Mouse (Mus musculus): ENCODE data around the gene Aph1c. TPM values are rescaled to one million over a fixed set of nuclear protein-coding genes. Genes with fewer than 3 reads are reported as not detected.
"Not testable (repeated sequence)": the region's sequence is repeated elsewhere in the genome, so short reads cannot be mapped to it uniquely, and the experiment has no call there.

The Aph1c gene
- polyA plus RNA-seq, 1 experiment from 2014 or later = 4.5 TPM

GRCm38 (mm10) chr9:66873009-66873408 lies 38.5 kb upstream of the Aph1c start:
- H3K36me3 ChIP-seq (ENCODE audit: control insufficient read depth, insufficient read depth, low read length); H3K4me3 ChIP-seq (ENCODE audit: low read length); H3K27me3 ChIP-seq (replicated peaks; ENCODE audit: control insufficient read depth, insufficient read depth, low read length); H3K9me3 ChIP-seq (ENCODE audit: control insufficient read depth, low read length); ATAC-seq; H3K9ac ChIP-seq (ENCODE audit: low read depth, low read length); H3K4me1 ChIP-seq (ENCODE audit: control insufficient read depth, insufficient read depth, low read length); H3K4me2 ChIP-seq (ENCODE audit: low read depth, low read length): not testable (repeated sequence)
- H3K27ac ChIP-seq (ENCODE audit: low read length) = peak overlapping the region; percentile 66; the same call in 1 of the 2 replicates
- WGBS = 72% methylated on average over 2 of the region's 2 CpGs

GRCm38 (mm10) chr9:66872015-66872727 lies 37.6 kb upstream of the Aph1c start:
- 0 out of 2 replicates have a peak, but pooled peaks have one; percentile 31 for ATAC-seq
- Histone ChIP-seq H3K4me3 (ENCODE audit: low read length) (no peak overlapping the region), H3K9ac (ENCODE audit: low read depth, low read length) (no peak overlapping the region), H3K27ac (ENCODE audit: low read length) (peak overlapping the region; percentile 66), H3K4me1 (ENCODE audit: control insufficient read depth, insufficient read depth, low read length) (no peaks in the 10 kb centered on the region), H3K4me2 (ENCODE audit: low read depth, low read length) (peak overlapping the region; percentile 22; the same call in 1 of the 2 replicates), H3K27me3 (replicated peaks; ENCODE audit: control insufficient read depth, insufficient read depth, low read length) (no peaks in the 10 kb centered on the region), H3K9me3 (ENCODE audit: control insufficient read depth, low read length) (no peaks in the 10 kb centered on the region), H3K36me3 (ENCODE audit: control insufficient read depth, insufficient read depth, low read length) (no peaks in the 10 kb centered on the region)
- 66% methylated on average over 10 of the region's 10 CpGs for WGBS

GRCm38 (mm10) chr9:66864708-66865107 lies 30.2 kb upstream of the Aph1c start:
- Histone ChIP-seq H3K9ac (ENCODE audit: low read depth, low read length) (no peak overlapping the region), H3K27me3 (replicated peaks; ENCODE audit: control insufficient read depth, insufficient read depth, low read length) (no peaks in the 10 kb centered on the region), H3K9me3 (ENCODE audit: control insufficient read depth, low read length) (no peaks in the 10 kb centered on the region), H3K4me1 (ENCODE audit: control insufficient read depth, insufficient read depth, low read length) (no peaks in the 10 kb centered on the region; the same call in 1 of the 2 replicates), H3K4me2 (ENCODE audit: low read depth, low read length) (no peak overlapping the region), H3K4me3 (ENCODE audit: low read length) (no peak overlapping the region), H3K27ac (ENCODE audit: low read length) (no peak overlapping the region), H3K36me3 (ENCODE audit: control insufficient read depth, insufficient read depth, low read length) (no peaks in the 10 kb centered on the region)
- WGBS = 69% methylated on average over 3 of the region's 3 CpGs
- no peak for ATAC-seq

- ATAC-seq = no peak
- Histone ChIP-seq H3K9ac (ENCODE audit: low read depth, low read length) (no peak overlapping the region), H3K4me1 (ENCODE audit: control insufficient read depth, insufficient read depth, low read length) (no peaks in the 10 kb centered on the region; the same call in 1 of the 2 replicates), H3K4me3 (ENCODE audit: low read length) (no peak overlapping the region), H3K27ac (ENCODE audit: low read length) (no peak overlapping the region), H3K9me3 (ENCODE audit: control insufficient read depth, low read length) (no peaks in the 10 kb centered on the region), H3K36me3 (ENCODE audit: control insufficient read depth, insufficient read depth, low read length) (no peaks in the 10 kb centered on the region), H3K4me2 (ENCODE audit: low read depth, low read length) (no peak overlapping the region), H3K27me3 (replicated peaks; ENCODE audit: control insufficient read depth, insufficient read depth, low read length) (no peaks in the 10 kb centered on the region)
- WGBS = 68% methylated on average over 3 of the region's 3 CpGs
Observed at GRCm38 (mm10) chr9:66863456-66863855, 28.9 kb upstream of the Aph1c start.

GRCm38 (mm10) chr9:66862202-66862601 lies 27.7 kb upstream of the Aph1c start:
- no peak overlapping the region for H3K9ac ChIP-seq (ENCODE audit: low read depth, low read length)
- no peaks in the 10 kb centered on the region for H3K27me3 ChIP-seq (replicated peaks; ENCODE audit: control insufficient read depth, insufficient read depth, low read length)
- H3K4me1 ChIP-seq (ENCODE audit: control insufficient read depth, insufficient read depth, low read length) = no peaks in the 10 kb centered on the region; the same call in 1 of the 2 replicates
- H3K36me3 ChIP-seq (ENCODE audit: control insufficient read depth, insufficient read depth, low read length) = no peaks in the 10 kb centered on the region
- no peak overlapping the region for H3K4me3 ChIP-seq (ENCODE audit: low read length)
- H3K9me3 ChIP-seq (ENCODE audit: control insufficient read depth, low read length) = no peaks in the 10 kb centered on the region
- H3K27ac ChIP-seq (ENCODE audit: low read length) = no peak overlapping the region
- no peak for ATAC-seq
- WGBS = 87% methylated on average over 4 of the region's 4 CpGs
- no peak overlapping the region for H3K4me2 ChIP-seq (ENCODE audit: low read depth, low read length)

GRCm38 (mm10) chr9:66861104-66861767 lies 26.7 kb upstream of the Aph1c start:
- 75% methylated on average over 5 of the region's 5 CpGs for WGBS
- H3K4me3 ChIP-seq (ENCODE audit: low read length) = no peak overlapping the region
- H3K4me2 ChIP-seq (ENCODE audit: low read depth, low read length) = no peak overlapping the region
- no peak overlapping the region for H3K27ac ChIP-seq (ENCODE audit: low read length)
- no peaks in the 10 kb centered on the region for H3K27me3 ChIP-seq (replicated peaks; ENCODE audit: control insufficient read depth, insufficient read depth, low read length)
- H3K4me1 ChIP-seq (ENCODE audit: control insufficient read depth, insufficient read depth, low read length) = no peaks in the 10 kb centered on the region; the same call in 1 of the 2 replicates
- no peaks in the 10 kb centered on the region for H3K36me3 ChIP-seq (ENCODE audit: control insufficient read depth, insufficient read depth, low read length)
- no peak overlapping the region for H3K9ac ChIP-seq (ENCODE audit: low read depth, low read length)
- no peaks in the 10 kb centered on the region for H3K9me3 ChIP-seq (ENCODE audit: control insufficient read depth, low read length)
- no peak for ATAC-seq

- no peaks in the 10 kb centered on the region for H3K9me3 ChIP-seq (ENCODE audit: control insufficient read depth, low read length)
- WGBS = 90% methylated on average over 5 of the region's 5 CpGs
- ATAC-seq = no peak
- no peaks in the 10 kb centered on the region for H3K27me3 ChIP-seq (replicated peaks; ENCODE audit: control insufficient read depth, insufficient read depth, low read length)
- no peak overlapping the region for H3K4me2 ChIP-seq (ENCODE audit: low read depth, low read length)
- no peaks in the 10 kb centered on the region for H3K36me3 ChIP-seq (ENCODE audit: control insufficient read depth, insufficient read depth, low read length)
- H3K9ac ChIP-seq (ENCODE audit: low read depth, low read length) = no peak overlapping the region
- H3K4me3 ChIP-seq (ENCODE audit: low read length) = no peak overlapping the region
- peaks cover 5% of the 10 kb centered on the region for H3K4me1 ChIP-seq (ENCODE audit: control insufficient read depth, insufficient read depth, low read length)
- H3K27ac ChIP-seq (ENCODE audit: low read length) = no peak overlapping the region
Observed at GRCm38 (mm10) chr9:66859523-66859922, 25.0 kb upstream of the Aph1c start.

GRCm38 (mm10) chr9:66855865-66856264 lies 21.3 kb upstream of the Aph1c start:
- 26% methylated on average over 7 of the region's 7 CpGs for WGBS
- H3K9ac ChIP-seq (ENCODE audit: low read depth, low read length) = no peak overlapping the region
- no peak overlapping the region for H3K4me3 ChIP-seq (ENCODE audit: low read length)
- no peaks in the 10 kb centered on the region for H3K27me3 ChIP-seq (replicated peaks; ENCODE audit: control insufficient read depth, insufficient read depth, low read length)
- H3K36me3 ChIP-seq (ENCODE audit: control insufficient read depth, insufficient read depth, low read length) = no peaks in the 10 kb centered on the region
- ATAC-seq = peak; percentile 90
- no peak overlapping the region for H3K4me2 ChIP-seq (ENCODE audit: low read depth, low read length)
- peak overlapping the region; percentile 45 for H3K27ac ChIP-seq (ENCODE audit: low read length)
- no peaks in the 10 kb centered on the region for H3K9me3 ChIP-seq (ENCODE audit: control insufficient read depth, low read length)
- peaks cover 10% of the 10 kb centered on the region; the same call in 1 of the 2 replicates for H3K4me1 ChIP-seq (ENCODE audit: control insufficient read depth, insufficient read depth, low read length)

GRCm38 (mm10) chr9:66852592-66852991 lies 18.1 kb upstream of the Aph1c start:
- no peak for ATAC-seq
- WGBS = 64% methylated on average over 6 of the region's 6 CpGs
- no peak overlapping the region for H3K4me3 ChIP-seq (ENCODE audit: low read length)

More at GRCm38 (mm10) chr9:66852592-66852991, 18.1 kb upstream of the Aph1c start:
- Histone ChIP-seq H3K27ac (ENCODE audit: low read length) (no peak overlapping the region), H3K4me1 (ENCODE audit: control insufficient read depth, insufficient read depth, low read length) (peaks cover 10% of the 10 kb centered on the region; the same call in 1 of the 2 replicates), H3K9me3 (ENCODE audit: control insufficient read depth, low read length) (no peaks in the 10 kb centered on the region), H3K36me3 (ENCODE audit: control insufficient read depth, insufficient read depth, low read length) (0 out of 2 replicates have a peak, but pooled peaks cover 1% of the 10 kb centered on the region), H3K4me2 (ENCODE audit: low read depth, low read length) (no peak overlapping the region), H3K27me3 (replicated peaks; ENCODE audit: control insufficient read depth, insufficient read depth, low read length) (no peaks in the 10 kb centered on the region), H3K9ac (ENCODE audit: low read depth, low read length) (no peak overlapping the region)
